Comparison of ENCODE assay signal across 17 mouse cellular contexts in genomic region chr2:26610526-26610925, GRCm38 (mm10). TPM values are rescaled to one million over a fixed set of nuclear protein-coding genes. Genes with fewer than 3 reads are reported as not detected.
"Had no signal": no experiment of that assay in that cellular context is flagged by ENCODE, and none has a peak within 500 bp of the region (broad histone marks: within the 10 kb centered on the region; RNA-seq: fewer than 3 reads in every experiment).

No protein-coding gene starts in this region.

- DNase-seq: kidney, postnatal 14 days; layer of hippocampus, adult 9-11 months; layer of hippocampus, postnatal 36 days; liver; lung, adult 18-20 months; retina, postnatal 1 day; right cerebral cortex, postnatal 4 days; thymus, postnatal 4 days had no signal

- H3K4me1 ChIP-seq: midbrain, embryonic 12.5 days had no signal

- ATAC-seq: midbrain, embryonic 16.5 days had no signal

- H3K4me3 ChIP-seq: kidney, embryonic 15.5 days; limb, embryonic 12.5 days; midbrain, embryonic 12.5 days; neural tube, embryonic 13.5 days; stomach, embryonic 15.5 days had no signal

- H3K4me2 ChIP-seq: kidney, embryonic 15.5 days; limb, embryonic 12.5 days; midbrain, embryonic 12.5 days; neural tube, embryonic 13.5 days; stomach, embryonic 15.5 days had no signal

- H3K9me3 ChIP-seq: kidney, embryonic 15.5 days; limb, embryonic 12.5 days; midbrain, embryonic 12.5 days; neural tube, embryonic 13.5 days; stomach, embryonic 15.5 days had no signal

- H3K9ac ChIP-seq: kidney, embryonic 15.5 days; limb, embryonic 12.5 days; liver, embryonic 14.5 days; midbrain, embryonic 12.5 days; neural tube, embryonic 13.5 days; stomach, embryonic 15.5 days had no signal

- H3K36me3 ChIP-seq: kidney, embryonic 15.5 days; limb, embryonic 12.5 days; midbrain, embryonic 12.5 days; neural tube, embryonic 13.5 days; stomach, embryonic 15.5 days had no signal

- H3K27ac ChIP-seq: kidney, embryonic 15.5 days; limb, embryonic 12.5 days; liver, embryonic 14.5 days; midbrain, embryonic 12.5 days; neural tube, embryonic 13.5 days had no signal

- H3K27me3 ChIP-seq: kidney, embryonic 15.5 days; stomach, embryonic 15.5 days had no signal

RNA-seq across cellular contexts. Expression of gene Gm20532, which starts 24.1 kb away (rescaled TPM):
- polyA plus RNA-seq: kidney, embryonic 15.5 days; liver, embryonic 14.5 days; lung, embryonic 16.5 days; midbrain, embryonic 12.5 days; midbrain, embryonic 16.5 days; neural tube, embryonic 13.5 days; spleen, adult 2 months; stomach, embryonic 15.5 days had no signal
